Mouse (Mus musculus): ENCODE measurements at regions not wholly inside any gene's neighbourhood (a gene's known extent, or its start where the extent isn't known, plus 50 kb on each side); places are given as distances from the start of the nearest gene placed in this dataset.

DNA sequence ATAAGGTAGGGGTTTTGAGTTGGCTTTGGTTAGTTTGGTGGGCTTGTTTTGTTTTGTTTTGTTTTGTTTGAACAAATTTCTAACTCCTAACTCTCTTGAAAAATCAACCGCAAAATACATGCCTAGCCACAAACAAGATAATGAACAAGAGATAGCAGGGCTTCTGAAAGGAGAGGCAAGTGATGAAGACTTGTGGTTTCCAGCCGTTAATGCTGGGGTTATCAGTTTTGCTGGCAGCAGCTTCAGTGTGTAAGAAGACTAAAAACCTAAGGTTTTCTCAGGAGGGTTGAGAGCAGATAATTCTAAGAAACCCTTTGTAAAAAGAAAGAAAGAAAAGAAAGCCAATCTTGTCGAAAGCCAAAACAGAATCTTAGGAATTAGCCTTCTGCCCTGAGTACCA is 115.6 kb downstream of the Dad1 start:
- TF ChIP-seq CTCF (IDR thresholded peaks at IDR 0.05), result no peak
- no peak for TF ChIP-seq EP300 (IDR thresholded peaks at IDR 0.05)

Measured in lung, postnatal 0 days (tissue).